Mouse (Mus musculus) heart, embryonic 12.5 days (tissue): ENCODE measurements around the gene 1700013F07Rik. TPM values are rescaled to one million over a fixed set of nuclear protein-coding genes. Genes with fewer than 3 reads are reported as not detected.
"Not testable (repeated sequence)": the region's sequence is repeated elsewhere in the genome, so short reads cannot be mapped to it uniquely, and the experiment has no call there.

ENCODE experiments used
- ATAC-seq: fragments of 200-750 bp; cut with Nextera tagmentation; 2 replicates; pipeline ENCODE4 v1.8.0; 2017; ENCODE audit warnings: moderate TSS enrichment, moderate library complexity; ENCODE audit not compliant: insufficient number of reproducible peaks, low FRiP score
- H3K27ac ChIP-seq: fragments of 300-500 bp; sonication (generic); 2 replicates; pipeline ENCODE4 v1.5.1; 2016; ENCODE audit warnings: mild to moderate bottlenecking, moderate library complexity; ENCODE audit not compliant: poor library complexity, severe bottlenecking
- H3K27me3 ChIP-seq: fragments of 300-500 bp; sonication (generic); replicated peaks from 2 replicates; pipeline ENCODE4 v1.6.1; 2016; ENCODE audit warnings: mild to moderate bottlenecking, moderate library complexity
- H3K36me3 ChIP-seq: fragments of 300-500 bp; sonication (generic); 2 replicates; pipeline ENCODE4 v1.6.1; 2016; ENCODE audit warnings: mild to moderate bottlenecking, moderate library complexity
- H3K4me1 ChIP-seq: fragments of 300-500 bp; sonication (generic); replicated peaks from 2 replicates; pipeline ENCODE4 v1.6.1; 2016; ENCODE audit warnings: mild to moderate bottlenecking
- H3K4me2 ChIP-seq: fragments of 300-500 bp; sonication (generic); 2 replicates; pipeline ENCODE4 v1.6.1; 2016; ENCODE audit warnings: mild to moderate bottlenecking, moderate library complexity
- H3K4me3 ChIP-seq: fragments of 300-500 bp; sonication (generic); 2 replicates; pipeline ENCODE4 v1.5.1; 2016; ENCODE audit warnings: mild to moderate bottlenecking
- H3K9ac ChIP-seq: fragments of 300-500 bp; sonication (generic); 2 replicates; pipeline ENCODE4 v1.6.1; 2016; ENCODE audit warnings: mild to moderate bottlenecking, moderate library complexity
- H3K9me3 ChIP-seq: fragments of 300-500 bp; sonication (generic); replicated peaks from 2 replicates; pipeline ENCODE4 v1.6.1; 2016; ENCODE audit warnings: mild to moderate bottlenecking, moderate library complexity
- WGBS: fragments of 180-500 bp; shearing (Covaris S2); methylation state at CpG from one replicate; pipeline ENCODE4 v1.1.7; 2016; 5-methylcytosine and 5-hydroxymethylcytosine counted together
- polyA plus RNA-seq: library from polyadenylated mRNA; unstranded; fragments of >200 nt; fragmentation: Nextera tagmentation; extraction: Ambion mirVana; gene quantifications from 2 replicates; pipeline ENCODE4 v1.2.1, GENCODE M21; 2016

1700013F07Rik gene
- polyA plus RNA-seq, 1 experiment from 2014 or later, result not detected

DNA sequence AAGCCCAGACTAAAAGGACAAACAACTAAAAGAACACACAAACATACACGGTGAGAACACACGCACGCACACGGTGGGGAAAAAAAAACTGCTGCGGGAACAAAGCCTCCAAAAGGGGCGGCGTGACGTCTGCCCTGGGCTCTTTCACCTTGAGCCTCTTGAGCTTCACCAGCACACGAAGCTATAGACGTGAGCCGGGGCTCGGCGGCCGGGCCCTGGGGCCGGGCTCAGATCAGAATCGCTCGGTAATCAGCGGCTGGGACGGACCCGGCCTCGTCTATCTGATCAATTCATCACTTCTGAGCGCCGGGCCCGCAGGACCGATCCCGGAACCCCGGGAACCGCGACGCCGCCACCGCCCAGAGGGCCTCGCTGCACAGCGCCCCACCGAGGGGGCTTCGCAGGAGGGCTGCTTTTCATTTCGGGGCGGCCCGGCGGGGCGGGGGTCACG lies 20.2 kb downstream of the 1700013F07Rik start:
- H3K27me3 ChIP-seq, result no peaks in the 10 kb centered on the region
- H3K9me3 ChIP-seq, result no peaks in the 10 kb centered on the region
- WGBS, result under 1% methylated on average over 42 of the region's 42 CpGs
- peaks cover 22% of the 10 kb centered on the region for H3K36me3 ChIP-seq
- no peaks in the 10 kb centered on the region; the same call in 1 of the 2 replicates for H3K4me1 ChIP-seq
- H3K4me3 ChIP-seq, result peak overlapping the region; percentile 70
- H3K27ac ChIP-seq, result peak overlapping the region; percentile 81
- ATAC-seq, result peak; percentile 79
- peak overlapping the region; percentile 86 for H3K4me2 ChIP-seq
- peak overlapping the region; percentile 99 for H3K9ac ChIP-seq

- peak; percentile 98 for ATAC-seq
- H3K4me2 ChIP-seq, result peak overlapping the region; percentile 86
- 17% methylated on average over 22 of the region's 22 CpGs for WGBS
- H3K9ac ChIP-seq, result peak overlapping the region; percentile 99
- peak overlapping the region; percentile 81 for H3K27ac ChIP-seq
- no peaks in the 10 kb centered on the region for H3K27me3 ChIP-seq
- peak overlapping the region; percentile 70 for H3K4me3 ChIP-seq
- H3K36me3 ChIP-seq, result peaks cover 25% of the 10 kb centered on the region
- no peaks in the 10 kb centered on the region for H3K9me3 ChIP-seq
- no peaks in the 10 kb centered on the region; the same call in 1 of the 2 replicates for H3K4me1 ChIP-seq
These were observed 20.8 kb downstream of the 1700013F07Rik start for GRCm38 (mm10) chr3:108554587-108555312.

DNA sequence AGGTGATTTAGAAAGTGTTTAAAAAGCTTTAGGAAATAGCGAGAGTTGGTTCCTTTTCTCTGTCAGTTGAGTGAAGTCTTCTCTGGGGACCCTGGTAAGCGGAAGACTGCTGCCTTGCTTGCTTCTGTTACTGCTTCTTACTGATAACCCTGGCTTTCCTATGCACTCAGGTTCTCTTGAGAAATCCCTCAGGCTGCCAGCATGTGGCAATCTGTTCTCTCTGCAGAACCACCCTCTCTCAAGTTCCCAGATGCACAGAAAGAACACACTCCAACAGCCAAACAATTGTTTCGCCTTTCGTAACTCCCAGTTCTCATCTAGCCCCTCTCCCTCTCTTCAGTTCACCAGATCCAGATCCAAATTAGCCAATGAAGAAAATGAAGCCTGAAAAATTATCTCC lies 23.9 kb downstream of the 1700013F07Rik start:
- no peak overlapping the region for H3K4me3 ChIP-seq
- no peak overlapping the region for H3K9ac ChIP-seq
- no peaks in the 10 kb centered on the region for H3K9me3 ChIP-seq
- H3K27me3 ChIP-seq, result no peaks in the 10 kb centered on the region
- H3K27ac ChIP-seq, result no peak overlapping the region
- peaks cover 31% of the 10 kb centered on the region for H3K36me3 ChIP-seq
- no peak for ATAC-seq
- no peak overlapping the region for H3K4me2 ChIP-seq
- 86% methylated on average over 4 of the region's 4 CpGs for WGBS
- H3K4me1 ChIP-seq, result no peaks in the 10 kb centered on the region; the same call in 1 of the 2 replicates

DNA sequence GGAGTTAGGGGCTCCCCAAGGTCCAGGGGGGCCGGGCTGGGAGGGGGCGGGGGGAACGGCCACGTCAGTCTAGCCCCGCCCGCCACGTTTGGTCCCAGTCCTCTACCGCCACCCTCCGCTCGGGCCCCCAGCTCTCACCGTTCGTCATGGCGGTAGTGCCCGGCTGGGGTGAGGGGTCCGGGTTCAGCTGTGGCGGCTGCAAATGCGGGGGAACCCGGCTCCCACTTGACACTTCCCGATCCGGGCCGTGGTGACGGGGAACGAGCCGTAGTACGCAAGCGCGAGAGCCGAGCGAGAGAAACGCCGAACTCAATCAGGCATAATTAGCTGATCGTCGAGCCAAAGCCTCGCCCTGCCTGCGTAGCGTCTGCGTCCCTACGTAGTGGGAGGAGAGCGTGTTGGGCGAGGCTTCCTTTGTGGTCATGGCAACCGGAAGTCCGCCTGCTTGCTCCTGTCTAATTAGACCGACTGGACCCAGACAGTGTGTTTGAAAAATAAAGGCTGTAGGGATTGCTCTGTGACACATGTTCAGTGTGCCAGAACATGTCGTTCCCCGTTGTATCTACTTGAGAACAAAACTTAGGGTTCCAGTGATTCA lies 28.3 kb downstream of the 1700013F07Rik start, which contains the start of gene Tmem167b:
TSS of gene Tmem167b (minus strand) at position 334 of the 598 bp plus-strand sequence.
- Histone ChIP-seq H3K4me1 (no peaks in the 10 kb centered on the region; the same call in 1 of the 2 replicates), H3K36me3 (peaks cover 25% of the 10 kb centered on the region), H3K27me3 (no peaks in the 10 kb centered on the region), H3K27ac (peak within 1 kb of the TSS; percentile 86), H3K9ac (peak within 1 kb of the TSS; percentile 89), H3K9me3 (no peaks in the 10 kb centered on the region), H3K4me2 (peak within 1 kb of the TSS; percentile 93), H3K4me3 (peak within 1 kb of the TSS; percentile 90)
- peak; percentile 97 for ATAC-seq
- under 1% methylated on average over 41 of the region's 45 CpGs for WGBS

GRCm38 (mm10) chr3:108562777-108563271 lies 28.9 kb downstream of the 1700013F07Rik start:
- Histone ChIP-seq H3K4me2 (peak overlapping the region; percentile 93), H3K27ac (peak overlapping the region; percentile 82), H3K36me3 (peaks cover 22% of the 10 kb centered on the region), H3K27me3 (0 out of 2 replicates have a peak, but pooled peaks cover 2% of the 10 kb centered on the region), H3K9ac (peak overlapping the region; percentile 71), H3K4me3 (peak overlapping the region; percentile 90), H3K9me3 (no peaks in the 10 kb centered on the region), H3K4me1 (no peaks in the 10 kb centered on the region; the same call in 1 of the 2 replicates)
- ATAC-seq, result peak; percentile 69
- 9% methylated on average over 15 of the region's 15 CpGs for WGBS

DNA sequence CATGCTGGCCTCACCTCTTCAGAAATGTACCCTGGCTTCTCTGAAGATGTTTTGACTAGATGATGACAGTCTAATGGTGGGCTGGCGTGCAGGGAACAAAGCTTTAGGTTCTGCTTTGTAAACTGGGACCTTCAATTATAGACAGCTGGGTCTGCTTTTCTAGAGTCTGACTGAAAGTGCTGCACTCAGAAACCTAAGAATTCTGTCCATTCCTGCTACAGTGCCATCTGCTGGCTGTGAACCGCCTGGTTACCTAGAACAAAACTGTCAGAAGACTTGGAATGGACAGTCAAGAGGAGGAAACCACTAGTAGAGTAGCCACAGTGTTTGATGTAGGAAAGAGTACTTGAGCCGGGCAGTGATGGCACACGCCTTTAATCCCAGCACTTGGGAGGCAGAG lies 29.4 kb downstream of the 1700013F07Rik start:
- peak overlapping the region; percentile 82 for H3K27ac ChIP-seq
- peak overlapping the region; percentile 71; the same call in 1 of the 2 replicates for H3K9ac ChIP-seq
- H3K4me2 ChIP-seq, result peak overlapping the region; percentile 93
- WGBS, result 4% methylated on average over 4 of the region's 4 CpGs
- no peak for ATAC-seq
- H3K9me3 ChIP-seq, result no peaks in the 10 kb centered on the region
- peaks cover 17% of the 10 kb centered on the region for H3K36me3 ChIP-seq
- 0 out of 2 replicates have a peak, but pooled peaks cover 4% of the 10 kb centered on the region for H3K27me3 ChIP-seq
- H3K4me1 ChIP-seq, result no peaks in the 10 kb centered on the region; the same call in 1 of the 2 replicates
- H3K4me3 ChIP-seq, result peak overlapping the region; percentile 90

GRCm38 (mm10) chr3:108567990-108568877 lies 34.3 kb downstream of the 1700013F07Rik start:
- Histone ChIP-seq H3K4me2 (no peak overlapping the region), H3K36me3 (no peaks in the 10 kb centered on the region), H3K27ac (no peak overlapping the region), H3K9ac (no peak overlapping the region), H3K9me3 (no peaks in the 10 kb centered on the region), H3K4me1 (peaks cover 4% of the 10 kb centered on the region; the same call in 1 of the 2 replicates), H3K27me3 (peaks cover 13% of the 10 kb centered on the region; the same call in 1 of the 2 replicates), H3K4me3 (no peak overlapping the region)
- ATAC-seq, result no peak
- 58% methylated on average over 15 of the region's 15 CpGs for WGBS

DNA sequence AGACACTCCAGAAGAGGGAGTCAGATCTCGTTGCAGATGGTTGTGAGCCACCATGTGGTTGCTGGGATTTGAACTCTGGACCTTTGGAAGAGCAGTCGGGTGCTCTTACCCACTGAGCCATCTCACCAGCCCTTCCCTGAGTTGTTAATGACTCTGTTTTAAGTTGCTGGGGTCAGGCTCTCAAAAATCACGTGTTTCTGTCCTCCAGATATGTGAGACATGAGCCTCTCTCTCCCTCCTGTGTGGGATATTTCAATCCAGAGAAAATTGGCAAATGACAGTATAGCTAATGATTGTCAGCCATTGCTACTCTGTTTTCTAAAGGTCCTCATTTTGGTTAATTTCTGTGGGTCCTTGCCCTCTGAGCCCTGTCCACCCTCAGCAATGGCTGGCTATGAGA lies 35.7 kb downstream of the 1700013F07Rik start:
- not testable (repeated sequence) for H3K4me2 ChIP-seq, H3K4me1 ChIP-seq, H3K27ac ChIP-seq, H3K36me3 ChIP-seq, ATAC-seq, H3K4me3 ChIP-seq, H3K9ac ChIP-seq, H3K9me3 ChIP-seq
- 43% methylated on average over 3 of the region's 3 CpGs for WGBS
- H3K27me3 ChIP-seq, result peaks cover 13% of the 10 kb centered on the region; the same call in 1 of the 2 replicates

DNA sequence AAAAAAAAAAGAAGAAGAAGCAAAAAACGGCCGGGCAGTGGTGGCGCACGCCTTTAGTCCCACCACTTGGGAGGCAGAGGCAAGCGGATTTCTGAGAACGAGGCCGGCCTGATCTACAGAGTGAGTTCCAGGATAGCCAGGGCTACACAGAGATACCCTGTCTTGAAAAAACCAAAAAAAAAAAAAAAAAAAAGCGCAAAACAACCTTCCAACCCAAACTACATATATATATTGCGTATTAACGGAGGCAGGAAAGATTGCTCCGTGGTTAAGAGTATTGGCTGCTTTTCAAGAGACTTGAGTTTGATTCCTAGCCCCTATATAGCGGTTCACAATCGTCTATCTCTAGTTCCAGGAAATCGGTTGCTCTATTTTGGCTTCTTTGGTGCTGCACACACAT lies 36.9 kb downstream of the 1700013F07Rik start:
- no peak for ATAC-seq
- H3K4me1 ChIP-seq, result peaks cover 4% of the 10 kb centered on the region; the same call in 1 of the 2 replicates
- peak overlapping the region; percentile 85 for H3K4me2 ChIP-seq
- H3K27me3 ChIP-seq, result peaks cover 13% of the 10 kb centered on the region; the same call in 1 of the 2 replicates
- 81% methylated on average over 14 of the region's 14 CpGs for WGBS
- H3K27ac ChIP-seq, result no peak overlapping the region
- peak overlapping the region; percentile 67 for H3K4me3 ChIP-seq
- no peaks in the 10 kb centered on the region for H3K9me3 ChIP-seq
- H3K36me3 ChIP-seq, result no peaks in the 10 kb centered on the region
- no peak overlapping the region for H3K9ac ChIP-seq
